Mouse (Mus musculus): ENCODE data around the gene Sptssb. TPM values are rescaled to one million over a fixed set of nuclear protein-coding genes. Genes with fewer than 3 reads are reported as not detected.

Sptssb gene
- polyA plus RNA-seq (2021), result 0.08 TPM

- in situ Hi-C loops (cut with MboI; ENCODE audit: low pct_unique_long_range_greater_than_20kb), result no loop called here
- DNase-seq (ENCODE audit: low read depth, low spot score) (peak; percentile 12), ATAC-seq (peak; percentile 79)
- ChIA-PET POLR2A (no interaction called here), CTCF (no interaction called here)
- peaks cover 68% of the 10 kb centered on the region for H3K27me3 ChIP-seq
- TF ChIP-seq CTCF (IDR thresholded peaks at IDR 0.05), result peak; percentile 13
These were observed at the start of gene Sptssb for GRCm38 (mm10) chr3:69859858-69860588. Gene Sptssb, minus strand, starts transcription at chr3:69859940.

GRCm38 (mm10) chr3:69908074-69908473, 48.3 kb upstream of the Sptssb start:
- ATAC-seq (peak; percentile 36), DNase-seq (ENCODE audit: low read depth, low spot score) (peak; percentile 19)
- peak; percentile 53 for TF ChIP-seq CTCF (IDR thresholded peaks at IDR 0.05)
- ChIA-PET POLR2A (no interaction called here), CTCF (interaction anchor here (1.3 kb wide), 1 partner anchor 662 kb away, joined by 3 read pairs; no protein-coding TSS in a partner anchor)
- in situ Hi-C loops (cut with MboI; ENCODE audit: low pct_unique_long_range_greater_than_20kb), result no loop called here
- peaks cover 55% of the 10 kb centered on the region for H3K27me3 ChIP-seq

- in situ Hi-C loops (cut with MboI; ENCODE audit: low pct_unique_long_range_greater_than_20kb), result no loop called here
- DNase-seq (ENCODE audit: low read depth, low spot score), result no peak
- ChIA-PET CTCF (interaction anchor here (1.3 kb wide), 1 partner anchor 662 kb away, joined by 3 read pairs; no protein-coding TSS in a partner anchor), POLR2A (no interaction called here)
- peaks cover 50% of the 10 kb centered on the region for H3K27me3 ChIP-seq
- TF ChIP-seq CTCF (IDR thresholded peaks at IDR 0.05), result no peak
- ATAC-seq, result peak; percentile 17
These were observed 47.8 kb upstream of the Sptssb start for GRCm38 (mm10) chr3:69907564-69907963.

GRCm38 (mm10) chr3:69902787-69903477, 43.2 kb upstream of the Sptssb start:
- no peak for DNase-seq (ENCODE audit: low read depth, low spot score)
- ChIA-PET CTCF (no interaction called here), POLR2A (interaction anchor here (1.2 kb wide), 1 partner anchor 9 kb away, joined by 3 read pairs; no protein-coding TSS in a partner anchor)
- TF ChIP-seq CTCF (IDR thresholded peaks at IDR 0.05), result no peak
- in situ Hi-C loops (cut with MboI; ENCODE audit: low pct_unique_long_range_greater_than_20kb), result loop anchor here (5.0 kb wide), 1 partner anchor 146 kb away; no protein-coding TSS in a partner anchor
- H3K27me3 ChIP-seq, result peaks cover 29% of the 10 kb centered on the region
- ATAC-seq, result no peak

GRCm38 (mm10) chr3:69902382-69902781, 42.6 kb upstream of the Sptssb start:
- no peak for DNase-seq (ENCODE audit: low read depth, low spot score)
- TF ChIP-seq CTCF (IDR thresholded peaks at IDR 0.05), result no peak
- ATAC-seq, result no peak
- CTCF ChIA-PET, result no interaction called here
- peaks cover 29% of the 10 kb centered on the region for H3K27me3 ChIP-seq
- in situ Hi-C loops (cut with MboI; ENCODE audit: low pct_unique_long_range_greater_than_20kb), result loop anchor here (5.0 kb wide), 1 partner anchor 145 kb away; no protein-coding TSS in a partner anchor
- POLR2A ChIA-PET, result interaction anchor here (1.2 kb wide), 1 partner anchor 10 kb away, joined by 3 read pairs; no protein-coding TSS in a partner anchor

- DNase-seq (ENCODE audit: low read depth, low spot score) (no peak), ATAC-seq (no peak)
- ChIA-PET POLR2A (interaction anchor here (1.2 kb wide), 1 partner anchor 10 kb away, joined by 3 read pairs; no protein-coding TSS in a partner anchor), CTCF (no interaction called here)
- in situ Hi-C loops (cut with MboI; ENCODE audit: low pct_unique_long_range_greater_than_20kb), result loop anchor here (5.0 kb wide), 1 partner anchor 145 kb away; no protein-coding TSS in a partner anchor
- TF ChIP-seq CTCF (IDR thresholded peaks at IDR 0.05), result no peak
- H3K27me3 ChIP-seq, result peaks cover 29% of the 10 kb centered on the region
These were observed 42.2 kb upstream of the Sptssb start for GRCm38 (mm10) chr3:69901874-69902381.

GRCm38 (mm10) chr3:69900335-69900734, 40.6 kb upstream of the Sptssb start:
- DNase-seq (ENCODE audit: low read depth, low spot score) (no peak), ATAC-seq (no peak)
- H3K27me3 ChIP-seq, result peaks cover 26% of the 10 kb centered on the region
- in situ Hi-C loops (cut with MboI; ENCODE audit: low pct_unique_long_range_greater_than_20kb), result loop anchor here (5.0 kb wide), 1 partner anchor 143 kb away; no protein-coding TSS in a partner anchor
- TF ChIP-seq CTCF (IDR thresholded peaks at IDR 0.05), result no peak
- ChIA-PET POLR2A (no interaction called here), CTCF (interaction anchor here (1.0 to 1.4 kb wide), 2 partner anchors 141 to 143 kb away, joined by 3 read pairs; no protein-coding TSS in a partner anchor)

- in situ Hi-C loops (cut with MboI; ENCODE audit: low pct_unique_long_range_greater_than_20kb), result loop anchor here (5.0 to 25.0 kb wide), 3 partner anchors 406 to 936 kb away; no protein-coding TSS in a partner anchor
- DNase-seq (ENCODE audit: low read depth, low spot score), result no peak
- H3K27me3 ChIP-seq, result peaks cover 13% of the 10 kb centered on the region
- no peak for ATAC-seq
- ChIA-PET POLR2A (no interaction called here), CTCF (no interaction called here)
- peak; percentile 67 for TF ChIP-seq CTCF (IDR thresholded peaks at IDR 0.05)
These were observed 38.3 kb upstream of the Sptssb start for GRCm38 (mm10) chr3:69897917-69898594.

GRCm38 (mm10) chr3:69895516-69895915, 35.8 kb upstream of the Sptssb start:
- in situ Hi-C loops (cut with MboI; ENCODE audit: low pct_unique_long_range_greater_than_20kb), result loop anchor here (5.0 to 25.0 kb wide), 3 partner anchors 403 to 933 kb away; no protein-coding TSS in a partner anchor
- DNase-seq (ENCODE audit: low read depth, low spot score) (no peak), ATAC-seq (no peak)
- ChIA-PET CTCF (no interaction called here), POLR2A (no interaction called here)
- peaks cover 9% of the 10 kb centered on the region for H3K27me3 ChIP-seq
- no peak for TF ChIP-seq CTCF (IDR thresholded peaks at IDR 0.05)

Measured in Patski (cell line).